In genomic region chr2:105521841-105522240, GRCm38 (mm10) we compare ENCODE assay signal across 17 mouse cellular contexts.
A peak's percentile ranks its signal among the peaks of the same experiment; 100 is the strongest.
DNase-seq lines count a peak whose midpoint lies in the region; ATAC-seq lines count a peak whose summit lies in the region.
"Had no signal": no experiment of that assay in that cellular context is flagged by ENCODE, and none has a peak within 500 bp of the region (broad histone marks: within the 10 kb centered on the region; RNA-seq: fewer than 3 reads in every experiment).

No protein-coding gene starts in this region.

- ATAC-seq in activated CD4-positive, CD25-positive, alpha-beta regulatory T cell, adult 4 months = no peak
- no peak for ATAC-seq in erythroblast, adult 5-6 weeks (replicated peaks; ENCODE audit: low FRiP score, poor library complexity, severe bottlenecking)
- ATAC-seq: CD4-positive, CD25-positive, alpha-beta regulatory T cell, adult 4 months; liver, embryonic 12.5 days had no signal

- DNase-seq in cerebellum, postnatal 10 days = peak; percentile 12 to 20
- no peak for DNase-seq in cerebellum, adult 9-10 months
- peak; percentile 64 for DNase-seq in embryo, embryonic 10 days (ENCODE audit: low spot score)
- peak; percentile 57 for DNase-seq in kidney, adult 9 months
- peak; percentile 45 to 51 for DNase-seq in kidney, postnatal 36 days
- no peak for DNase-seq in urinary bladder, adult 2 months (ENCODE audit: low spot score)
- DNase-seq: adrenal gland, postnatal 14 days; cerebellum, adult 8-10 months; gastrocnemius, postnatal 10 days; heart, adult 2 months; layer of hippocampus, postnatal 36 days; right cerebral cortex, postnatal 25 days; thymus, postnatal 14 days had no signal

Comparison
In these comparisons a context has a peak if more than half of its experiments do, and no peak if none do; other contexts are left out.
1. DNase-seq: peak in cerebellum, postnatal 10 days (2 of 2), embryo, embryonic 10 days (single experiment), kidney, adult 9 months (single experiment) and kidney, postnatal 36 days (2 of 2); none in cerebellum, adult 9-10 months (single experiment) and urinary bladder, adult 2 months (single experiment).